Mouse (Mus musculus) right cerebral cortex, postnatal 25 days (tissue): ENCODE results near the gene Lrrn4cl.
"Not testable (repeated sequence)": the region's sequence is repeated elsewhere in the genome, so short reads cannot be mapped to it uniquely, and the experiment has no call there.

Experiments used
- DNase-seq: peaks from one replicate; pipeline ENCODE4 v3.0.0; 2022

The Lrrn4cl gene

GRCm38 (mm10) chr19:8839103-8839907, 11.3 kb upstream of the Lrrn4cl start, which contains the start of gene Gng3:
Gene Gng3 (minus strand): TSS chr19:8839194.
- DNase-seq = peak; percentile 85

- peak; percentile 79 for DNase-seq
These were observed 10.4 kb upstream of the Lrrn4cl start for GRCm38 (mm10) chr19:8839908-8840791.

DNA sequence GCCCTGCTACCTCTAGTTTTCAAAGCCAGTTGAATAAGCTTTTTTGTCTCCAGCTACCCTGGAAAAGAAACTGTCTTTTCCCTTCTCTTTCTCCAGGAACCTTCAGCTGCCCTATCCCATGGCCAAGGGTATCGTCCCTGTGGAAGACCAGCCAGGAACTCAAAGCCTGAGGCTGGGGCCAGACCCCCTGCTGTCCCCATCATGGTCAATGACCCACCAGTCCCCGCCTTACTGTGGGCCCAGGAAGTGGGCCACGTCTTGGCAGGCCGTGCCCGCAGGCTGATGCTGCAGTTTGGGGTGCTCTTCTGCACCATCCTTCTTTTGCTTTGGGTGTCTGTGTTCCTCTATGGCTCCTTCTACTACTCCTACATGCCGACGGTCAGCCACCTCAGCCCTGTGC, 9.6 kb upstream of the Lrrn4cl start:
- no peak for DNase-seq

- no peak for DNase-seq
These were observed 7.6 kb upstream of the Lrrn4cl start for GRCm38 (mm10) chr19:8842961-8843360.

GRCm38 (mm10) chr19:8844371-8845129, 6.0 kb upstream of the Lrrn4cl start:
- DNase-seq = peak; percentile 57

GRCm38 (mm10) chr19:8848356-8848755, 2.2 kb upstream of the Lrrn4cl start:
- DNase-seq = no peak

- DNase-seq = no peak
These were observed 1.1 kb downstream of the Lrrn4cl start for GRCm38 (mm10) chr19:8851639-8852038.

DNA sequence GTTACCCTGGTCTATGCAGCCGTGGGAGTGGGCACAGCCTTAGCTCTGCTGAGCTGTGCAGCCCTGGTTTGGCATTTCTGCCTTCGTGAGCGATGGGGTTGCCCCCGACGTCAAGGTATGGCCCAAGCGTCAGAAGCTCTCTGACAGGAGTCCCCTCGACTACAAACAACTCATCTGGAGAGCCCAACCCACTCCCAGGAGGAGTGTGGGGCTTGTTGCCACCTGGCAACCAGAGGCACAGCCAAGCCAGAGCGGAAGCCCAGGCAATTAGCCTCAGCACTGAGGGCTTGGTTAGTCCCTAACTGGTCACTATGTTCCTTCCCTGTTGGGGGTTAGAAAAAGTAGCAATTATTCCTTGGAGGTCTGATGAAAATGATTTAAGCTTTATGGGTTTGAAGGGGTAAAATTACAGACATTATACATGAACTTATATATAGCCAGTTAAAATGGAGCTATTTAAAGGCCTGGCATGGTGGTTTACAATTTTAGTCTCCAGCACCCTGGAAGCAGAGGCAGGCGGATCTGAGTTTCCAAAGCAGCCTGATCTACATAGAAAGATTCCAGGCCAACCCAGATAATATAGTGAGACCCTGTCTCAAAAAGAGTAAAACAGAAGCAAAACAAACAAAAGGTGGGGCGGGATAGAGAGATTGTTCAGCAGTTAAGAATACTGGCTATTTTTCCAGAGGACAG, 1.8 kb downstream of the Lrrn4cl start:
- DNase-seq = peak; percentile 32

DNA sequence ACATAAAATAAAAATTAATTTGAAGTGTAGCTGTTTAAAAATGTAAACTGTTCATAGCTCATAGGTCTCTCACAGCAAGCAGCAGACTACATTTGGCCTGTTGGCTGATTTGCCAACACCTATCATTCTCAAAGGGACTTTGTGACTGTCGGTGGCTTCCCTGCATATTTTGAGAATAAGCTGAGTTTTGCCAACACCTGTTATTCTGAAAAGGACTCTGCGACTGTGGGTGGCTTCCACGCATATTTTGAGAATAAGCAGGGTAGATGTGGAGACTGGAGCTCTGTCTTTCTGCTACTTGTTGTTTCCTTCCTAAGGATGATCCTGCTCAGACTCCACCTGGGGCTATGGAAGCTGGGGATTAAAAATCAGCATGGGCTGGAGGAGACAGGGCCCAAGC, 2.5 kb downstream of the Lrrn4cl start:
- DNase-seq = no peak

DNA sequence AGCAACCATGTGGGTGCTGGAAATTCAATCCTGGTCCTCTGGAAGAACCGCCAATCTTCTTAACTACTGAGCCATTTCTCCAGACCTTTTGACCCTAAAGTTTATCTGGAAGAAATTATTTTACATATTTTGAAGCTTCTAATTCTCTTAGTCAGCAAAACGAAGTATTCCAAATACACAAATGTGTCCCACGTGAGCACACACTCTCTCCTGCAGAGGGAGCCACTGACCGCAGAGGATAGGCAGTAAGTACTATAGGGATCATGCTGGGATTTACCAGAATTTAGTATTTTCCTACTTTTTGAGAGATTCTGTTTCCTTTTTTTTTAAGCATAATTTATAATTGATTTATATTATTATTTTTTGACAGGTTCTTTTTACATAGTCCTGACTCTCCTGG, 7.1 kb downstream of the Lrrn4cl start:
- no peak for DNase-seq

DNA sequence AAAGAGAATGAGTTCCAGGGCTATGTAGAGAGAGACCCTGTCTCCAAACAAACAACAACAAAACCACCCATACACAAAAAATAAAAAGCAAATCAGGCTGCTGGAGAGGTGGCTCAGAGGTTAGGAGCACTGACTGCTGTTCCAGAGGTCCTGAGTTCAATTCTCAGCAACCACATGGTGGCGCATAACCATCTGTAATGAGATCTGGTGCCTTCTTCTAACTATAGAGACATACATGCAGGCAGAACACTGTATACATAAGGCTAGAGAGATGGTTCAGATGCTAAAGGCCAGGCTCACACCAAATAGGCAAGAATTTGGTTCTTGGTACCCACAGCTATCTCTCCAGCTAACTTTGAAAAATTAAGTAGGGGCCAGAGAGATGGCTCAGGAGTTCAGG, 8.4 kb downstream of the Lrrn4cl start:
- no peak for DNase-seq

DNA sequence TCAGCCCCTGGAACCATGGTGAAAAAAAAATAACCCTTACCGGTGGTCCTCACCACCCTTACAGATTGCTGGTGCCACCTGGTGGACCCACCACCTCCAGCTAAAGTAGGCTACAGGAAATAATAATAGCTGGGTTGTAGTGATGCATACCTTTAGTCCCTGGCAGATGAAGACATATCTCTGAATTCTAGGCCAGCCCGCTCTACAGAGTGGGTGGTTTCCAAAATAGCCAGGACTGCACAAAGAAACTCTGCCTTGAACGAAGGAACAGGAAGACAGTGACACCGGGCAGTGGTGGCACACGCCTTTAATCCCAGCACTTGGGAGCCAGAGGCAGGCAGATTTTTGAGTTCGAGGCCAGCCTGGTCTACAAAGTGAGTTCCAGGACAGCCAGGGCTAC, 13.7 kb downstream of the Lrrn4cl start:
- no peak for DNase-seq

GRCm38 (mm10) chr19:8870381-8870780, 19.8 kb downstream of the Lrrn4cl start:
- not testable (repeated sequence) for DNase-seq

DNA sequence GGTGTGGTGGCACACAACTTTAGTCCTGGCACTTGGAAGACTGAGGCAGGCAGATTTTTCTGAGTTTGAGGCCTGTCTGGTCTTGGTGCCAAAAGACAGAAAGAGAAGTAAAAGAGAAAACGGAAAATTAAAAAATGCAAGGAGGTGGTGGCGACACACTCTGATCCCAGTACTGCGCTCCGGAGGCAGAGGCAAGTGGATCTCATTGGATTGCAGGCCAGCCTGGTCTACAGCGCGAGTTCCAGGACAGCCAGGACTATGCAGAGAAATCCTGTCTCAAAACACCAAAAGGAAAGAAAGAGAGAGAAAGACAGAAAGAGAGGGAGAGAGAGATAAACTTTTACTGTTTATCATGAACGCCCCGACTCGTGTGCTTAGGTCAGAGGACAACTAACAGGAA, 20.3 kb downstream of the Lrrn4cl start:
- no peak for DNase-seq

DNA sequence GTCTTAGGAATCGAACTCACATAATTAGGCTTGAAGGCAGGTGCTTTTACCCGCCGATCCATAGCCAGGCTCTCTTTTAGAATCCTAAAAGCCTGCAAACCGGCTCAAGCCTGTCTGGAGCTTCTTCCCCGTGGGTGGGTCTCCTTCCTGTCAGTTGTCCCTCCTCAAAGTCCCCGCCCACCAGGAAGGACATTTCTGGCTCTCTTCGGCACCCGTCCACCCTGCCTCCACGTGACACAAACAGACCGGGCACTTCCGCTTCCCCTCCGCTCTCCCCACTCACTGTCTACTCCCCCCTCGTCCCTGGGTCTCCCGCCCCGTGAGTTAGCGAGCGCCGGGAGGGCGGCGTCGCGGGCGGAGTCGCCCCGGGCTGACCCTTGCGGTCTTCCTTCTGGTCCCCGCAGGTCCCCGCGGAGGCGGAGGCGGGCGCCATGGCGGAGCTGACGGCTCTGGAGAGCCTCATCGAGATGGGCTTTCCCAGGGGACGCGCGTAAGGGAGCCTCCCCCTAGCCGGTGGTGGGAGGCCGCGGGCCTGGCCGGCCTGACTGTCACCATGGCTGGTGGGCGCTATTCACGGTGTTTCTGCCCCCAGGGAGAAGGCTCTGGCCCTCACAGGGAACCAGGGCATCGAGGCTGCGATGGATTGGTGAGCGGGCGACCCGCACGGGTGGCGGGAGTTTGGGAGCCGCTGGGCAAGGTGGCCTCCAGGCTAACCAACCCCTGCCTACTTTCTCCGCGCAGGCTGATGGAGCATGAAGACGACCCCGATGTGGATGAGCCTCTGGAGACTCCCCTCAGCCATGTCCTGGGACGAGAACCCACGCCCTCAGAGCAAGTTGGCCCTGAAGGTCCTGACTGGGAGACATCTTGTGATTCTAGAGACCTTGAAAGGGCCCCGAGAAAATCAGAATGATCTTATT, 21.0 kb downstream of the Lrrn4cl start, which contains the start of gene Ubxn1:
TSS of gene Ubxn1 (plus strand) at position 230 of the 920 bp plus-strand sequence.
- DNase-seq = peak; percentile 99

DNA sequence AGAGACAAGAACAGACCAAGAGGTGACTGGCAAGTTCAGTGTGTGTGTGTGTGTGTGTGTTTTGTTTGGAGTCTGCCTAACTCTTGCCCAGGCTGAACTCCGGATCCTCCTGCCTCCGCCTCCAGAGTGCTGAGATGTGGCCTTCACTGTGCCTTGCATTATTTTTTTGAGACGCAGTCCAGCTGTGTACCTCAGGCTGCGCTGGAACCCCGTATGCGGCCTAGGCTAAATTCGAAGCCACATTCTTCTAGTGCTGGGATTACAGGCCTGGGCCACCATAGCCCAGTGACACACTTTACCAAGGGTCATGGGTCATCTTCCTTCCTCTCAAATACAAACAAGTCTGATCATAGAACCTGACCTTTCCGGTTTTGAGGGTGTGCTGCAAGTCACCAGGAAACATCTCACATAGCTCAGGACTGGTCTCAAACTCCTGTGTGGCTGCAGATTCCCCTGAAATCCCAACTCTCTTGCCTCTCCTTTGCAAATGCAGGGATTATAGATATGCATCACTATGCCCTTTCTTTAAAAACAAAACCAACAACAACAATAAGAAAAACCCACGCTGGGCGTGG, 21.8 kb downstream of the Lrrn4cl start:
- no peak for DNase-seq

GRCm38 (mm10) chr19:8875031-8875430, 24.5 kb downstream of the Lrrn4cl start:
- no peak for DNase-seq

GRCm38 (mm10) chr19:8880311-8881033, 29.9 kb downstream of the Lrrn4cl start, which contains the start of gene Uqcc3:
Gene Uqcc3 (minus strand): TSS chr19:8880923.
- peak; percentile 87 for DNase-seq

DNA sequence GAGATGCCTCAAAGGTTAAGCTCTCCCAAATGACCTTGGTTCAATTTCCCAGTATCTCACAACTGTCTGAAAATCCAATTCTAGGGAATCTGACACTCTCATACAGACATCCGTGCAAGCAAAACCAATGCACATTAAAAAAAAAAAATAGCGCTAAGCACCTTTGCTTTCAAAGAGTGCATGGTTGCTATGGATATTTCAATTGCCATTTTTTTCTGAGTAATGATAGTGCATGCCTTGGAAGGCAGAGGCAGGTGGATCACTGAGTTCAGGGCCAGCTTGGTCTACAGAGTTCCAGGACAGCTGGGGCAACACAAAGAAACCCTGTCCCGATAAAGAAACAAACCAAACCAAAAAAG, 30.4 kb downstream of the Lrrn4cl start:
- no peak for DNase-seq

- DNase-seq = no peak
These were observed 33.0 kb downstream of the Lrrn4cl start, which contains the start of the genes Lbhd1 and Gm49403 for GRCm38 (mm10) chr19:8883616-8884015. Gene Lbhd1 (plus strand): TSS chr19:8883732. Gene Gm49403 (plus strand): TSS chr19:8883930.
